Mouse (Mus musculus) ES-Bruce4 (cell line): ENCODE results near the gene Timeless.

Experiments used
- CTCF ChIP-seq: IDR thresholded peaks from one replicate; pipeline ENCODE4 v1.8.1; 2011; ENCODE audit warnings: low read depth, low read length
- EP300 ChIP-seq: IDR thresholded peaks from 2 replicates; pipeline ENCODE4 v1.6.1; 2011; ENCODE audit warnings: low read depth, low read length; ENCODE audit not compliant: insufficient read depth
- POLR2A ChIP-seq: IDR thresholded peaks from one replicate; pipeline ENCODE4 v1.8.1; 2011; ENCODE audit warnings: low read length; ENCODE audit not compliant: insufficient read depth

- TF ChIP-seq CTCF (no peak), POLR2A (no peak), EP300 (no peak)
These were observed 31.8 kb downstream of the Timeless start for GRCm38 (mm10) chr10:128263393-128264310.
